Mouse (Mus musculus): Measurements from ENCODE around the gene Il2rb.

Il2rb gene

GRCm38 (mm10) chr15:78447746-78448535 lies 47.1 kb downstream of the Il2rb start:
- peak; percentile 92 for DNase-seq (ENCODE audit: extremely low spot score)

- DNase-seq (ENCODE audit: extremely low spot score): no peak
These were observed 48.0 kb downstream of the Il2rb start for GRCm38 (mm10) chr15:78447121-78447520.

DNA sequence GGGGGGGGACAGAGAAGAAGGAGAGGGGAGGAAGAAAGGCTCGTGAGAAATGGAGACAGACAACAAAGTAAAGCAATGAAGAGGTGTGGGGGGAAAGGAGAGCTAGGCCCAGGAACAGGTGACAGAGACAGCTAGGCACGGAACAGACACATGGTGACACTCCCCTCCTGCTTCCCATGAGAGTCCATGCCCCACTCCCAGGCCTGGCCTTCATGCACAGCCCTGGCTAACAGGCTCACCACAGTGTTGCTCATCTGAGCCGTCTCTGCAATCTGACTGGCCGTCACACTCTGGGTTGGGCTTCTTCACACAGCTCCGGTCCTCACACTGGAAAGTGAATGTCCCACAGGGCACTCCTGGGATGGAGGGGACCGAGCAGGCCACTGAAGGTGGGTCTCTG lies 51.2 kb downstream of the Il2rb start:
- DNase-seq (ENCODE audit: extremely low spot score): no peak

GRCm38 (mm10) chr15:78442231-78442630 lies 52.8 kb downstream of the Il2rb start:
- DNase-seq (ENCODE audit: extremely low spot score): no peak

DNA sequence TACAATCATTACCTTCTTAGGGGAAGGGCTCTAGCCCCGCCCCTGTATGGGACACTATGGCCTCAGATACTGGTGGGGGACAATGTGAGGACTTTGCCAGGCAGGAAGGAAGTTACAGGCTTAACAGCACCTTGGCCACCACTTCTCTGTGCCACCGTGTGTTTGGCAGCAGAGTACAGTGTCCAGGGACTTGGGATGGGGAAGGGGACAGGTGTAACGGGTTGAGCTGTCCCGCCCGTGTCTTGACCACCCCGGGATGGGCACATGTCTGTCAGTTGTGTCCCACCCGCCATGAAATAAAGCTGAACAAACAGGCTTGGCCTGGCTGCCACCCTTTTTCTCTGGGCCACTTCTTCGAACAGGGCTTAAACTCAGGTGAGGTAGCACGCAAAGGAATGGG lies 56.1 kb downstream of the Il2rb start:
- no peak for DNase-seq (ENCODE audit: extremely low spot score)

DNA sequence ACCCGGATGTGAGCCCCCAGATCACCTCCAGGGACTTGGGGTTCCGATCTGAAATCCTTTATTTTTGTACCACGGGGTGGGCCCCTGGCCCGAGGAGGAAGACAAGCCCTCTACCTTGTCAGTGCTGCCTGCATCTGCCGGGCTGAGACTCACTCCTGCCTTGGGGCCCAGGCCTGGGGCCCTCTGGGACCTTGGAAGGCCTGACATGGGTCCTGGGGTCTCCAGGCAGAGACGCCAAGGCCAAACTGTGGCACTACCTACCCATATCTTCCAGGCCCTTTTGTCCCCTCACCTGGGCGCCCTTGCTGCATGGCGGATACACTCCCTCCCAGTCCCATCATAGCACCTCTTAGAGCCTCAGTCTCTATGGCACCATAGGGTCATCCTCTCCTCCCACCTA lies 56.6 kb downstream of the Il2rb start:
- DNase-seq (ENCODE audit: extremely low spot score): no peak

DNA sequence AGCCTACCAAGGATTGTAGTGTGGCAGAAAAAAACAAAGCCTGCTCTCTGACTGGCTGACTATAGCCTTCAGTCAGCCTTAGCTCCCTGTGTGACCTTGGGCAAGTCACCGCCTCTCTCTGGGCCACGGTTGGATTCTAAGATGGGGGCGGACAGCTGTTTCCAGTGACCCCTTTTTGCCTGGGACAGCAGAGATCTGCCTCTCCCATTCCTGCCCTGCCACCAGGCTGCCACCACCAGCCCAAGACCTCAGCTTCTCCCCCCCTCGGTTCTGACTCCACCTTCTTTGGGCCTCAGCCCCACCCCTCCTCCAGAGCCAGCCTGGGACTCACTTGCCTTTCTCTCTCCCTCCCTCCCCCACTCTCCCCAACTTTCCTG lies 57.1 kb downstream of the Il2rb start:
- DNase-seq (ENCODE audit: extremely low spot score): no peak

DNA sequence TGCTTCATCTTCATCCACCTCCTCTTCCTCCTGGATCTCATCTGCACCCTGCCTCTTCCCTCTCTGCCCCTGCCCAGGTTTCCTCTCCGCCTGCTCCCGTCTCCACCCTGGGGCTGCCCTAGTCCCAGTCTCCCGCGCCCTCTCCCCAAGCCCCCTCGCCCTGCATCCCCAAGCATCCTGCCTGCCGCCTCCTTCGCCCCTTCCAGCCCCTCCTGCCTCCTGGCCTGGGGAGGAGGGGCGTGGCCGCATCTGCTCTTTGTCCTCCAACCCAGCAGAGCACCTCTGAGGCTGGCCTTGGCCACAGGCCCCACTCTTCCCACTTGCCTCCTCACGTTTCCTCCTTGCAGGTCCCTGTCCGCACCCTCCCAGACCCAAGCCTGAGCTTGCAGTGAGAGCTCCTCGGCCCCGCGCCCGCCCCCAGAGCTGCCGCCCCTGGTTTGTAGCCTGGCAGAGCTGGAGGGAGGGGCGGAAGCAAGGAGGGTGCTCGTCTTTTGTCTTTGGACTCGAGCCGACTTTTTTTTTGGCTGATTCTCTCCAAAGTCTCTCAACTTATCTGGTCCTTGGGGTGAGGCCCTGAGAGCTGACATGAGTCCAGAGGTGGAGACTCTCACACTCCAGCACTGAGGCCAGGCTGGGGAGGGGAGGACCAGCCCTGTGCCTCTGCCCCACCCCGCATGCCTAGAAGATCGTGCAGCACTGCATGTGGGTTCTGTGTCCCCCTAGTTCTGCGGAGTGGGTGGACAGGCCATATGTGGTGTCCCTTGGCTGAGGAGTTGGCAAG lies 57.6 kb downstream of the Il2rb start:
- peak; percentile 53 for DNase-seq (ENCODE audit: extremely low spot score)

- peak; percentile 67 for DNase-seq (ENCODE audit: extremely low spot score)
These were observed 58.5 kb downstream of the Il2rb start for GRCm38 (mm10) chr15:78436380-78437192.

GRCm38 (mm10) chr15:78435681-78436080 lies 59.4 kb downstream of the Il2rb start:
- DNase-seq (ENCODE audit: extremely low spot score): no peak

GRCm38 (mm10) chr15:78434896-78435520 lies 60.1 kb downstream of the Il2rb start:
- peak; percentile 79 for DNase-seq (ENCODE audit: extremely low spot score)

- DNase-seq (ENCODE audit: extremely low spot score): no peak
These were observed 63.4 kb downstream of the Il2rb start for GRCm38 (mm10) chr15:78431541-78432121.

DNA sequence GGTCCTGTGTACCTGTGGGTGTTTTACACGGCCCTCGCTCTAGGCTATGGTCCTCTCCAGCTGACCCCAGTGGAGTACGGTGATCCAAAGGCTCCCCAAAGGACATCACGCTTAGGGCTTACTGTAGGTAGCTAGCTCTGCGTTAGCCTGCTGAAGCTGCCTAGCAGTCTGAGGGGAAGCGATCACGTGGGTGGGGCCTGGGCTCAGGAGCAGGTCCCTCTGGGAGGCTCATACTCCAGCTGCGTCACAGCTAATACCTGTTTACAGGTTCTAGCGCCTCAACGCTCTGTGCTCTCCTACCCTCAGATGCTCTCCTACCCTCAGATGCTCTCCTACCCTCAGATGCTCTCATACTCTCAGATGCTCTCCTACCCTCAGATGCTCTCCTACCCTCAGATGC lies 64.2 kb downstream of the Il2rb start:
- DNase-seq (ENCODE audit: extremely low spot score): no peak

DNA sequence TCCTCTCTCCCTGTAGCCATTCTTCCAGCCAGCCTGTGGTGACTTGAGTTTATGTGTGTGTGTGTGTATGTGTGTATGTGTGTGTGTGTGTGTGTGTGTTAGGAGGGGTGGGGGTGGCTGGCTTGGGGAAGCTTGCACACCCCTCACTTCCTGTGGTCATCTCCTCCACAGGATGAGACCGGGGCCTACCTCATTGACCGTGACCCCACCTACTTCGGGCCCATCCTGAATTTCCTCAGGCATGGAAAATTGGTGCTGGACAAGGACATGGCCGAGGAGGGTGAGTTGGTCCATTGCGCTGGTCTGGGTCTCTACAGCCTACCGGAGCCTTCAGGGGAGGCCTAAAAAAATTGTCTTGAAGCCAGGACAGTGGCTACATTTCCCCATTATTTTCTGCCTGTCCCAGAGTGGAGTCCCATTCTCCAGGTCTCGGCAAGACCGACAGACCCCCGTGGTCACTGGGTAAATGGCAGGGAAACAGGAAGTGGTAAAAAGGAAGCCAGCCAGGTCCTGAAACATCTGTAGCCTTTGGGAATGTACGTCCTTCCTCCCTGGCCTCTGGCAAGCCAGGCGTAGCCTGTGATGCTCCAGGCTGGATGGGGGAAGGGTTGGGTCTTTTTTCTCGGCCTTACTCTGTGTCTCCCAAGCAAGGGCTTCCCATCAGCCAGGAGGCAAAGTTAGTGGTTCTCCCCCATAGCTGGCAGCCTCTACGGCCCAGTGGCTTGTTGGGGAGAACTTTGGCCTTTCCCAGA lies 65.0 kb downstream of the Il2rb start:
- no peak for DNase-seq (ENCODE audit: extremely low spot score)

All from embryo, embryonic 9.5 days (tissue).